Mouse (Mus musculus) hindbrain, embryonic 15.5 days (tissue): ENCODE data around the gene Tpx2. TPM values are rescaled to one million over a fixed set of nuclear protein-coding genes. Genes with fewer than 3 reads are reported as not detected.
A peak's percentile ranks its signal among the peaks of the same experiment; 100 is the strongest.

Source experiments
- ATAC-seq: fragments of 200-750 bp; cut with Nextera tagmentation; 2 replicates; pipeline ENCODE4 v1.8.0; 2017; ENCODE audit warnings: low read depth, moderate number of reproducible peaks, moderate TSS enrichment; ENCODE audit not compliant: low FRiP score
- H3K27ac ChIP-seq: fragments of 300-500 bp; sonication (generic); replicated peaks from 2 replicates; pipeline ENCODE4 v1.5.1; 2015; ENCODE audit warnings: mild to moderate bottlenecking, inconsistent platforms
- H3K27me3 ChIP-seq: fragments of 300-500 bp; sonication (generic); 2 replicates; pipeline ENCODE4 v1.6.1; 2015; ENCODE audit warnings: control low read depth, inconsistent platforms
- H3K36me3 ChIP-seq: fragments of 300-500 bp; sonication (generic); 2 replicates; pipeline ENCODE4 v1.6.1; 2015; ENCODE audit warnings: control low read depth, inconsistent platforms
- H3K4me1 ChIP-seq: fragments of 300-500 bp; sonication (generic); replicated peaks from 2 replicates; pipeline ENCODE4 v1.6.1; 2015; ENCODE audit warnings: control low read depth, inconsistent platforms
- H3K4me2 ChIP-seq: fragments of 300-500 bp; sonication (generic); 2 replicates; pipeline ENCODE4 v1.6.1; 2015; ENCODE audit warnings: moderate library complexity, mild to moderate bottlenecking, inconsistent platforms
- H3K4me3 ChIP-seq: fragments of 300-500 bp; sonication (generic); 2 replicates; pipeline ENCODE4 v1.5.1; 2015; ENCODE audit warnings: mild to moderate bottlenecking, inconsistent platforms
- H3K9ac ChIP-seq: fragments of 300-500 bp; sonication (generic); 2 replicates; pipeline ENCODE4 v1.6.1; 2015; ENCODE audit warnings: inconsistent platforms
- H3K9me3 ChIP-seq: fragments of 300-500 bp; sonication (generic); 2 replicates; pipeline ENCODE4 v1.6.1; 2016; ENCODE audit warnings: control low read depth, inconsistent platforms
- WGBS: fragments of 180-500 bp; shearing (Covaris S2); methylation state at CpG from one replicate; pipeline ENCODE4 v1.1.7; 2015; 5-methylcytosine and 5-hydroxymethylcytosine counted together
- microRNA-seq: library from miRNA; unstranded; fragments of <30 nt; microRNA quantifications from one replicate; pipeline ENCODE4, GENCODE M21; 2016
- polyA plus RNA-seq: library from polyadenylated mRNA; unstranded; fragments of >200 nt; fragmentation: Nextera tagmentation; extraction: Ambion mirVana; gene quantifications from 2 replicates; pipeline ENCODE4 v1.2.1, GENCODE M21; 2015

Gene Tpx2
- polyA plus RNA-seq, 1 experiment from 2014 or later: 17.4 TPM

- 9% methylated on average over 8 of the region's 8 CpGs for whole genome bisulfite sequencing
- H3K36me3 ChIP-seq: no peaks in the 10 kb centered on the region
- H3K27me3 ChIP-seq: peaks cover 57% of the 10 kb centered on the region
- peaks cover 25% of the 10 kb centered on the region for H3K4me1 ChIP-seq
- no peaks in the 10 kb centered on the region for H3K9me3 ChIP-seq
- H3K9ac ChIP-seq: peak overlapping the region; percentile 46; the same call in 1 of the 2 replicates
- ATAC-seq: no peak
- peak overlapping the region; percentile 97 for H3K4me2 ChIP-seq
- peak overlapping the region; percentile 45 for H3K4me3 ChIP-seq
- H3K27ac ChIP-seq: no peak overlapping the region
These were observed 95.8 kb downstream of the Tpx2 start for GRCm38 (mm10) chr2:152943568-152943967.

- Histone ChIP-seq H3K4me2 (no peak overlapping the region), H3K27me3 (peaks cover 57% of the 10 kb centered on the region), H3K27ac (no peak overlapping the region), H3K36me3 (no peaks in the 10 kb centered on the region), H3K4me1 (peaks cover 25% of the 10 kb centered on the region), H3K9ac (no peak overlapping the region), H3K9me3 (no peaks in the 10 kb centered on the region), H3K4me3 (no peak overlapping the region)
- ATAC-seq: no peak
- WGBS: 64% methylated on average over 9 of the region's 9 CpGs
These were observed 96.2 kb downstream of the Tpx2 start for GRCm38 (mm10) chr2:152944013-152944412.

Small RNAs within 50 kb of the gene (microRNA-seq; reads per million reads assigned to microRNA genes)
- not detected for gene Mir5622

Other genes starting within 250 kb of the Tpx2 start
- not detected in 2 replicates for gene Defb45, start 248.6 kb upstream of the Tpx2 start, polyA plus RNA-seq
- not detected in 2 replicates for gene Defb36, start 243.6 kb upstream of the Tpx2 start, polyA plus RNA-seq
- not detected in 2 replicates for gene Defb25, start 224.9 kb upstream of the Tpx2 start, polyA plus RNA-seq
- 0.52 and 0.72 TPM in 2 replicates for gene Rem1, start 221.0 kb upstream of the Tpx2 start, polyA plus RNA-seq
- 166 and 177 TPM in 2 replicates for gene H13, start 178.5 kb upstream of the Tpx2 start, polyA plus RNA-seq
- gene Mcts2, start 160.9 kb upstream of the Tpx2 start, polyA plus RNA-seq: 32.6 and 37.3 TPM in 2 replicates
- 55.3 and 57.5 TPM in 2 replicates for gene Id1, start 111.7 kb upstream of the Tpx2 start, polyA plus RNA-seq
- gene Cox4i2, start 93.8 kb upstream of the Tpx2 start, polyA plus RNA-seq: 6.3 TPM in 2 replicates
- 145 and 155 TPM in 2 replicates for gene Bcl2l1, start 16.2 kb upstream of the Tpx2 start, polyA plus RNA-seq
- 0.05 and 0.08 TPM in 2 replicates for gene Mylk2, start 63.4 kb downstream of the Tpx2 start, polyA plus RNA-seq
- 4.6 and 4.9 TPM in 2 replicates for gene Foxs1, start 85.2 kb downstream of the Tpx2 start, polyA plus RNA-seq
- 10.3 and 13.5 TPM in 2 replicates for gene Dusp15, start 103.7 kb downstream of the Tpx2 start, polyA plus RNA-seq
- 8.3 and 8.7 TPM in 2 replicates for gene Ttll9, start 114.5 kb downstream of the Tpx2 start, polyA plus RNA-seq
- 234 TPM in 2 replicates for gene Pdrg1, start 167.5 kb downstream of the Tpx2 start, polyA plus RNA-seq
- 1.9 and 2.1 TPM in 2 replicates for gene Xkr7, start 183.9 kb downstream of the Tpx2 start, polyA plus RNA-seq
- 2.0 and 2.1 TPM in 2 replicates for gene Ccm2l, start 218.0 kb downstream of the Tpx2 start, polyA plus RNA-seq